Mouse (Mus musculus) layer of hippocampus, adult 2 months (tissue): ENCODE data around the gene Sinhcaf. TPM values are rescaled to one million over a fixed set of nuclear protein-coding genes. Genes with fewer than 3 reads are reported as not detected.

Source experiments
- DNase-seq, 2 experiments: peaks; one replicate each; pipeline ENCODE4 v3.0.0; 2022; ENCODE audit warnings: low spot score in 2 of 2
- H3K27ac ChIP-seq: fragments of 200-600 bp; 2 replicates; pipeline ENCODE4 v1.8.1; 2022
- H3K4me3 ChIP-seq: fragments of 200-600 bp; 2 replicates; pipeline ENCODE4 v1.8.1; 2022; ENCODE audit warnings: mild to moderate bottlenecking
- CTCF ChIP-seq: fragments of 200-600 bp; conservative IDR thresholded peaks from 2 replicates; pipeline ENCODE4 v1.8.1; 2022; ENCODE audit warnings: antibody characterized with exemption, mild to moderate bottlenecking, moderate library complexity
- total RNA-seq, 2 experiments: library from RNA; stranded (reverse); gene quantifications; 2 replicates each; pipeline ENCODE4 v1.2.3; 2021

Gene Sinhcaf
- total RNA-seq, 2 experiments from 2014 or later: 2.8 to 3.3 TPM

GRCm38 (mm10) chr6:148895773-148896506, 50.3 kb downstream of the Sinhcaf start, which contains the start of gene Caprin2:
TSS of gene Caprin2 (minus strand) at chr6:148896237.
- DNase-seq: peak; percentile 88 to 92
- TF ChIP-seq CTCF: peak; percentile 55

GRCm38 (mm10) chr6:148894888-148895772, 51.1 kb downstream of the Sinhcaf start:
- H3K27ac ChIP-seq: peak overlapping the region; percentile 73
- H3K4me3 ChIP-seq: peak overlapping the region; percentile 88
- TF ChIP-seq CTCF: 0 out of 2 replicates have a peak, but pooled peaks have one; percentile 11
- DNase-seq: peak in 1 of 2 experiments; percentile 1

More at GRCm38 (mm10) chr6:148895773-148896506, 50.3 kb downstream of the Sinhcaf start, which contains the start of gene Caprin2:
- peak within 1 kb of the TSS; percentile 88 for H3K4me3 ChIP-seq
- H3K27ac ChIP-seq: peak within 1 kb of the TSS; percentile 73

- no peak overlapping the region for H3K27ac ChIP-seq
- no peak for DNase-seq
- H3K4me3 ChIP-seq: no peak overlapping the region
- no peak for TF ChIP-seq CTCF
Measured at GRCm38 (mm10) chr6:148873911-148874310, 72.4 kb downstream of the Sinhcaf start.

Other genes starting within 250 kb of the Sinhcaf start
- 10 to 100 TPM; 48.3 to 52.0 TPM for gene Ipo8, start 115.0 kb downstream of the Sinhcaf start, total RNA-seq
- gene Caprin2, start 50.2 kb downstream of the Sinhcaf start, total RNA-seq: 10 to 100 TPM in 1 of 2 experiments, 1 to 10 TPM in 1; 8.3 to 10.7 TPM
- gene Dennd5b, start 155.2 kb upstream of the Sinhcaf start, total RNA-seq: 10 to 100 TPM; 43.9 to 49.9 TPM
- gene Gm10203, start 183.7 kb upstream of the Sinhcaf start, total RNA-seq: not detected
- gene Etfbkmt, start 193.4 kb upstream of the Sinhcaf start, total RNA-seq: 1 to 10 TPM; 2.8 to 2.9 TPM
- 10 to 100 TPM; 30.9 to 31.6 TPM for gene Amn1, start 242.2 kb upstream of the Sinhcaf start, total RNA-seq